Mouse (Mus musculus): ENCODE data around the gene Zfp710. TPM values are rescaled to one million over a fixed set of nuclear protein-coding genes. Genes with fewer than 3 reads are reported as not detected.
A peak's percentile ranks its signal among the peaks of the same experiment; 100 is the strongest.

The Zfp710 gene
- polyA plus RNA-seq, 1 experiment from 2014 or later, result 12.4 TPM

GRCm38 (mm10) chr7:80031478-80031877 lies 6.9 kb downstream of the Zfp710 start:
- Histone ChIP-seq H3K4me2 (ENCODE audit: low read depth, low read length) (no peak overlapping the region), H3K9me3 (replicated peaks; ENCODE audit: control insufficient read depth, low read length) (no peaks in the 10 kb centered on the region), H3K27me3 (ENCODE audit: control insufficient read depth, insufficient read depth, low read length) (no peaks in the 10 kb centered on the region), H3K9ac (ENCODE audit: low read length) (no peak overlapping the region), H3K27ac (ENCODE audit: low read length) (no peak overlapping the region), H3K4me1 (ENCODE audit: control insufficient read depth, insufficient read depth, low read length) (peaks cover 64% of the 10 kb centered on the region), H3K4me3 (ENCODE audit: low read length) (no peak overlapping the region), H3K36me3 (ENCODE audit: control insufficient read depth, insufficient read depth) (no peaks in the 10 kb centered on the region)
- WGBS, result 87% methylated on average over 10 of the region's 10 CpGs
- ATAC-seq (replicated peaks; ENCODE audit: extremely low read depth, insufficient read depth, low FRiP score), result no peak

GRCm38 (mm10) chr7:80032216-80033052 lies 7.8 kb downstream of the Zfp710 start:
- no peak overlapping the region; the same call in 1 of the 2 replicates for H3K27ac ChIP-seq (ENCODE audit: low read length)
- H3K4me2 ChIP-seq (ENCODE audit: low read depth, low read length), result peak overlapping the region; percentile 44
- no peaks in the 10 kb centered on the region for H3K9me3 ChIP-seq (replicated peaks; ENCODE audit: control insufficient read depth, low read length)
- peak overlapping the region; percentile 54 for H3K9ac ChIP-seq (ENCODE audit: low read length)
- 62% methylated on average over 10 of the region's 10 CpGs for WGBS
- no peak for ATAC-seq (replicated peaks; ENCODE audit: extremely low read depth, insufficient read depth, low FRiP score)
- no peaks in the 10 kb centered on the region for H3K27me3 ChIP-seq (ENCODE audit: control insufficient read depth, insufficient read depth, low read length)
- H3K4me1 ChIP-seq (ENCODE audit: control insufficient read depth, insufficient read depth, low read length), result peaks cover 64% of the 10 kb centered on the region
- H3K36me3 ChIP-seq (ENCODE audit: control insufficient read depth, insufficient read depth), result no peaks in the 10 kb centered on the region
- H3K4me3 ChIP-seq (ENCODE audit: low read length), result peak overlapping the region; percentile 6; the same call in 1 of the 2 replicates

- WGBS, result 74% methylated on average over 9 of the region's 9 CpGs
- H3K9me3 ChIP-seq (replicated peaks; ENCODE audit: control insufficient read depth, low read length), result no peaks in the 10 kb centered on the region
- no peaks in the 10 kb centered on the region for H3K36me3 ChIP-seq (ENCODE audit: control insufficient read depth, insufficient read depth)
- peaks cover 58% of the 10 kb centered on the region for H3K4me1 ChIP-seq (ENCODE audit: control insufficient read depth, insufficient read depth, low read length)
- no peaks in the 10 kb centered on the region for H3K27me3 ChIP-seq (ENCODE audit: control insufficient read depth, insufficient read depth, low read length)
- H3K27ac ChIP-seq (ENCODE audit: low read length), result no peak overlapping the region
- H3K4me3 ChIP-seq (ENCODE audit: low read length), result peak overlapping the region; percentile 6
- no peak for ATAC-seq (replicated peaks; ENCODE audit: extremely low read depth, insufficient read depth, low FRiP score)
- H3K4me2 ChIP-seq (ENCODE audit: low read depth, low read length), result peak overlapping the region; percentile 44
- H3K9ac ChIP-seq (ENCODE audit: low read length), result peak overlapping the region; percentile 54
These were observed 8.6 kb downstream of the Zfp710 start for GRCm38 (mm10) chr7:80033064-80033717.

GRCm38 (mm10) chr7:80033771-80034170 lies 9.2 kb downstream of the Zfp710 start:
- WGBS, result 82% methylated on average over 9 of the region's 9 CpGs
- no peak overlapping the region for H3K9ac ChIP-seq (ENCODE audit: low read length)
- H3K4me2 ChIP-seq (ENCODE audit: low read depth, low read length), result no peak overlapping the region
- H3K27me3 ChIP-seq (ENCODE audit: control insufficient read depth, insufficient read depth, low read length), result no peaks in the 10 kb centered on the region
- H3K36me3 ChIP-seq (ENCODE audit: control insufficient read depth, insufficient read depth), result no peaks in the 10 kb centered on the region
- no peaks in the 10 kb centered on the region for H3K9me3 ChIP-seq (replicated peaks; ENCODE audit: control insufficient read depth, low read length)
- H3K27ac ChIP-seq (ENCODE audit: low read length), result no peak overlapping the region
- H3K4me1 ChIP-seq (ENCODE audit: control insufficient read depth, insufficient read depth, low read length), result peaks cover 53% of the 10 kb centered on the region
- no peak for ATAC-seq (replicated peaks; ENCODE audit: extremely low read depth, insufficient read depth, low FRiP score)
- no peak overlapping the region for H3K4me3 ChIP-seq (ENCODE audit: low read length)

DNA sequence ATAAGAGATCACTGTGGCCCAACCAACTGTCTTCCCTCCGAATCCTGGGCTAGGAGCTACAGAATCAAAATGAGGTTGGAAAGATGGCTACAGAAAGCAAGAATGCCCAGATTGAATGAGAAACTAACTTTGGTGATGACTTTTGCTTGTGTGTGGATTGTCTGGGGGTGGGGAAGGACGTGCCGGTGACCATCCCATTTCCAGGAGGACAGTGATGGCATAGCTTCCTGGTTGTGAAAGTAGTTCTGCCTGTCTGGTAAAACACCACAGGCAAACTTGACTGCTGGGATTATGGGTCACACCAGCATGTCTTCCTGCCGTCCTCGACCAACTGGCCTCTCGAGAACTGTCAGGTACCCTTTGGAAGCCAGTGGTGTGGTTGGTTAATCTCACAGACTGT lies 10.5 kb downstream of the Zfp710 start:
- peaks cover 45% of the 10 kb centered on the region for H3K4me1 ChIP-seq (ENCODE audit: control insufficient read depth, insufficient read depth, low read length)
- peak overlapping the region; percentile 37; the same call in 1 of the 2 replicates for H3K9ac ChIP-seq (ENCODE audit: low read length)
- H3K9me3 ChIP-seq (replicated peaks; ENCODE audit: control insufficient read depth, low read length), result no peaks in the 10 kb centered on the region
- H3K36me3 ChIP-seq (ENCODE audit: control insufficient read depth, insufficient read depth), result no peaks in the 10 kb centered on the region
- no peak for ATAC-seq (replicated peaks; ENCODE audit: extremely low read depth, insufficient read depth, low FRiP score)
- H3K27ac ChIP-seq (ENCODE audit: low read length), result peak overlapping the region; percentile 68
- WGBS, result 53% methylated on average over 6 of the region's 6 CpGs
- no peak overlapping the region for H3K4me3 ChIP-seq (ENCODE audit: low read length)
- no peaks in the 10 kb centered on the region for H3K27me3 ChIP-seq (ENCODE audit: control insufficient read depth, insufficient read depth, low read length)
- no peak overlapping the region for H3K4me2 ChIP-seq (ENCODE audit: low read depth, low read length)

DNA sequence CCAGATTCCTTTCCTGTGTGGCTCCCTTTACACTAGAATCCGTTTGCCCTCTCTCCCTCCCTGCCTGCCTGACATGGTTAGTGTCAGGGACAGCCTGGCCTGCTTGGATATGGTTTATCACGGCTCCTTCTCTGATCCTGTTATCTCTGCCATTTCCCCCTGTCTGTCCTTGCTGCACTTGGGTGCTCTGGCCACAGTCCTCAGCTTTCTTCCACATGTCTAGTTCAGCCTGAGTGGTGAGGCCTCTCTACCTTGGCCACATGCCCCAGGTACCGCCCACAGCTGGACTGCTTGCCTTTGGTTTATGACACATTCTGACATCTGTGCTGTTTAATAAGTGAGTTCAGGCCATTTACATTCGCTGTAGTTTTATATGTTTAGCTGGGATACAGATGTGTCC lies 11.1 kb downstream of the Zfp710 start:
- Histone ChIP-seq H3K9ac (ENCODE audit: low read length) (peak overlapping the region; percentile 37), H3K27ac (ENCODE audit: low read length) (peak overlapping the region; percentile 68), H3K4me1 (ENCODE audit: control insufficient read depth, insufficient read depth, low read length) (peaks cover 45% of the 10 kb centered on the region), H3K4me3 (ENCODE audit: low read length) (no peak overlapping the region), H3K9me3 (replicated peaks; ENCODE audit: control insufficient read depth, low read length) (no peaks in the 10 kb centered on the region), H3K4me2 (ENCODE audit: low read depth, low read length) (no peak overlapping the region), H3K27me3 (ENCODE audit: control insufficient read depth, insufficient read depth, low read length) (no peaks in the 10 kb centered on the region), H3K36me3 (ENCODE audit: control insufficient read depth, insufficient read depth) (no peaks in the 10 kb centered on the region)
- ATAC-seq (replicated peaks; ENCODE audit: extremely low read depth, insufficient read depth, low FRiP score), result peak; percentile 76
- 24% methylated on average over 4 of the region's 4 CpGs for WGBS

DNA sequence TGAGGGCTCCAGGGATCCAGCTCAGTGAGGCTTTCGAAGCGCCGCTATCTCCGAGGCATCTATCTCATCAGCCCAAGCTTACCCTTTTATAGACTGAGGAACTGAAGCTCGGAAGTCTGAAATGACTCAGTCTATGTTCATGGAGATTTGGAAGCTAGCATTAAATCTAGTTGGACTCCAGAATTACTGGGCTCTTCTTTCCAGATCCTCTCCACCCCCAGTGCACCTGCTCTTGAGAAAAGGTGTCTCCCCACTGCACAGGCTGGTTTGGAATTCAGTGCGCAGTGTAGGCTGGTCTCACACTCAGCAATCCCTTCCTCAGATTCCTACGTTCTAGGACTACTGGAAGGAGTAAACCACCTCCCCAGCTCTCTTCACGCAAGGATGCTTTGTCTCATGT lies 15.1 kb downstream of the Zfp710 start:
- no peak for ATAC-seq (replicated peaks; ENCODE audit: extremely low read depth, insufficient read depth, low FRiP score)
- Histone ChIP-seq H3K36me3 (ENCODE audit: control insufficient read depth, insufficient read depth) (no peaks in the 10 kb centered on the region), H3K9ac (ENCODE audit: low read length) (no peak overlapping the region), H3K4me3 (ENCODE audit: low read length) (no peak overlapping the region), H3K4me2 (ENCODE audit: low read depth, low read length) (no peak overlapping the region), H3K27ac (ENCODE audit: low read length) (no peak overlapping the region), H3K27me3 (ENCODE audit: control insufficient read depth, insufficient read depth, low read length) (no peaks in the 10 kb centered on the region), H3K9me3 (replicated peaks; ENCODE audit: control insufficient read depth, low read length) (no peaks in the 10 kb centered on the region), H3K4me1 (ENCODE audit: control insufficient read depth, insufficient read depth, low read length) (peaks cover 21% of the 10 kb centered on the region)
- WGBS, result 88% methylated on average over 8 of the region's 8 CpGs

DNA sequence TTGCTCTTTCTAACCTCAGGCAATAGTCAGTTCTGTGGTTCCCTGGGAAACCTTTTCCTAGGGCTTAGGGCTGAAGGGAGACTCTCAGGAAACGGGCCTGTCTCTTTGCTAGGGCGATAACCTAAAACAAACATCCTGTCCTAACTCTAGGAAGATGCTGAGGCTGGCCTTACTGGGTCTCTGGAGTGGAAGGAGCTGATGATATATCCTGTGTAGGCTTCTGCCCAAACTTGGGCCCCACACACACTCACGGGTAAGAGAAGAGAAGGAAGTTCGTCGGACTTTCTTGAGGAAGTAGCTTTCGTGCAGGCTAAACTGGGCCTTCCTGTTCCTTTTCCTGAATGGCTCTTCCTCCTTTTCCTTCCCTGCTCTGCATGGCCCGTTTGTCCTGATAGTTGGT lies 19.6 kb downstream of the Zfp710 start:
- 56% methylated on average over 7 of the region's 7 CpGs for WGBS
- H3K9ac ChIP-seq (ENCODE audit: low read length), result no peak overlapping the region
- peak overlapping the region; percentile 74 for H3K27ac ChIP-seq (ENCODE audit: low read length)
- H3K9me3 ChIP-seq (replicated peaks; ENCODE audit: control insufficient read depth, low read length), result no peaks in the 10 kb centered on the region
- peaks cover 12% of the 10 kb centered on the region for H3K4me1 ChIP-seq (ENCODE audit: control insufficient read depth, insufficient read depth, low read length)
- ATAC-seq (replicated peaks; ENCODE audit: extremely low read depth, insufficient read depth, low FRiP score), result peak; percentile 84
- no peaks in the 10 kb centered on the region for H3K27me3 ChIP-seq (ENCODE audit: control insufficient read depth, insufficient read depth, low read length)
- H3K36me3 ChIP-seq (ENCODE audit: control insufficient read depth, insufficient read depth), result no peaks in the 10 kb centered on the region
- no peak overlapping the region for H3K4me2 ChIP-seq (ENCODE audit: low read depth, low read length)
- H3K4me3 ChIP-seq (ENCODE audit: low read length), result no peak overlapping the region

DNA sequence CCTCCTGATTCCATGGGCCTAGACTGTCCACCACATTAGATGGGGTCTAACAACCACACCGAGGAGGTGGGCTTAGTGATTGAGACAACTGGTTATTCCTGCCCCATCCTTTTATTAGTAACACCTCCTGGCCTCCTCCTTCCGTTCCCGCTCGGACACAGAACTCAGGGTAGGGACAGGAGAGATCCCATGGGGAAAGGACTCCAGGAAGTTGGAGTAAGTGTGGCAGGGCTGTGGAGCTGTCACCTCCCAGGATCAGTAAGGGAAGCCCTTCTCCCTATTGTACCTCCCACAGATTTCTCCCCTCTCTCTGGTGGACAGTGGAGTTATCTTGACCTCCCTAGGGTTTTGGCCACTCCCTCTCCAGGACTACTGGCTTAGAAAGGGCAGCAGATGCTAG lies 22.4 kb downstream of the Zfp710 start:
- 65% methylated on average over 4 of the region's 4 CpGs for WGBS
- Histone ChIP-seq H3K9ac (ENCODE audit: low read length) (no peak overlapping the region), H3K4me1 (ENCODE audit: control insufficient read depth, insufficient read depth, low read length) (peaks cover 19% of the 10 kb centered on the region)

More for the DNA sequence above, 22.4 kb downstream of the Zfp710 start:
- Histone ChIP-seq H3K27me3 (ENCODE audit: control insufficient read depth, insufficient read depth, low read length) (no peaks in the 10 kb centered on the region), H3K9me3 (replicated peaks; ENCODE audit: control insufficient read depth, low read length) (no peaks in the 10 kb centered on the region), H3K4me2 (ENCODE audit: low read depth, low read length) (no peak overlapping the region), H3K36me3 (ENCODE audit: control insufficient read depth, insufficient read depth) (no peaks in the 10 kb centered on the region), H3K4me3 (ENCODE audit: low read length) (no peak overlapping the region), H3K27ac (ENCODE audit: low read length) (no peak overlapping the region)
- ATAC-seq (replicated peaks; ENCODE audit: extremely low read depth, insufficient read depth, low FRiP score), result no peak
